Mouse (Mus musculus): ENCODE data around the gene Prok2. TPM values are rescaled to one million over a fixed set of nuclear protein-coding genes. Genes with fewer than 3 reads are reported as not detected.

The Prok2 gene
- not detected in 2 replicates for polyA plus RNA-seq (2014; fragmentation: Nextera tagmentation; extraction: Ambion mirVana)

DNA sequence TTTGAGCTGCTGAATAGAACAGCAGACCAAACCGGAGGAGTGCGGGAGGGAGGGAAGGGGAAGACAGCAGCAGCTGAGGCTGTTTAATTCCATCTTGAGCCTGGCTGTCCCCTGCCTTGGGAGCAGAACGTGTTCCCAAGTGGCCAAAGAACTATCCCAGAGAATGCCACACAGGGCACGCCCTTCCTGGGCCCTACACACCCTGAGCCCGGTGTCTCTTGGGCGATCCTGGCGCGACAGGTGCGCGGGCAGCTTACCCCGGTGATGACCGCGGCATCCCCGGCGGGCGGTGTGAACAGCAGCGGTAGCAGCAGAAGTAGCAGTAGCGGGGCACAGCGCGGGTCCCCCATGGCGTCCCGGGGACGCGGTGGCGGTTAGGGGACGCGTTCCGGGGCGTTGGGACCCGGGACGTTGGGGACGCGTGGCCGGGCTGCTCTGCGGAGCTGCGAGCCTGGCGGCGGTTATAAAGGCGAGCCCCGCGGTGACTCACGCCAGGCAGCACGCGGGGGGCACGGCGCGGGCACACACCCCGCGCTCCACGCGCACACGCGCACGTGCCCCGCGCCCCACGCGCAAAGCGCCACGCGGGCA, at the start of gene Prok2:
Gene Prok2 (minus strand): TSS at position 422 of the 591 bp plus-strand sequence.
- H3K9me3 ChIP-seq (ENCODE audit: control insufficient read depth, low read length), result no peaks in the 10 kb centered on the region
- peak within 1 kb of the TSS; percentile 29; the same call in 1 of the 2 replicates for H3K9ac ChIP-seq (ENCODE audit: low read length)
- peak within 1 kb of the TSS; percentile 41 for H3K4me3 ChIP-seq (ENCODE audit: low read depth, low read length)
- WGBS, result under 1% methylated on average over 54 of the region's 61 CpGs
- ATAC-seq (replicated peaks; ENCODE audit: low FRiP score, low TSS enrichment, low read depth) (0 out of 2 replicates have a peak, but pooled peaks have one; percentile 27), DNase-seq (ENCODE audit: low spot score) (peak; percentile 76)
- H3K27me3 ChIP-seq (replicated peaks; ENCODE audit: control insufficient read depth, insufficient read depth, low read length), result peaks cover 47% of the 10 kb centered on the region
- H3K4me1 ChIP-seq (replicated peaks; ENCODE audit: control insufficient read depth, insufficient read depth, low read length), result no peaks in the 10 kb centered on the region; the same call in 1 of the 2 replicates
- H3K27ac ChIP-seq (ENCODE audit: low read depth), result no peak within 1 kb of the TSS
- no peaks in the 10 kb centered on the region for H3K36me3 ChIP-seq (ENCODE audit: control insufficient read depth, insufficient read depth, low read length)
- H3K4me2 ChIP-seq (ENCODE audit: low read length), result peak within 1 kb of the TSS; percentile 83

DNA sequence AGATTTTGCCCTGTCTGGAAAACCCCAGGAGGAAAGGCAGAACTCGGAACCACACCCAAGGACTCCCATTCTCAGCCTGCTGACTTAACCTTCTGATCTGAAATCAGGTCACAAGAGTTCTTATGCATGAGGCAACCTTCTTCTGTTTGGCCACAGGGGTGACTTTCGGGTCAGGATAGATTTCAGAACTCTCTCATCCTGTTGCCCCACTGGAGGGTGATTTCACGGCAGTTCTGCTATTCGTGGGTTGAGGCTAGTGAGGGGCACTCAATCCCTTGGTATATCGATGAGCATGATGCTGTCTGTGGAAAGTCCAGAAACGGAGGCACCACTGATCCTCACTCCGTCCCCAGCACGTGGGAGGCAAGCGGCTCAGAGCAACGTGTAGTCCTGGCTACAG, 48.5 kb upstream of the Prok2 start:
- no peaks in the 10 kb centered on the region for H3K9me3 ChIP-seq (ENCODE audit: control insufficient read depth, low read length)
- H3K27me3 ChIP-seq (replicated peaks; ENCODE audit: control insufficient read depth, insufficient read depth, low read length), result no peaks in the 10 kb centered on the region
- H3K4me1 ChIP-seq (replicated peaks; ENCODE audit: control insufficient read depth, insufficient read depth, low read length), result no peaks in the 10 kb centered on the region
- DNase-seq (ENCODE audit: low spot score), result no peak
- ATAC-seq (replicated peaks; ENCODE audit: low FRiP score, low TSS enrichment, low read depth), result no peak
- H3K4me2 ChIP-seq (ENCODE audit: low read length), result no peak overlapping the region
- H3K36me3 ChIP-seq (ENCODE audit: control insufficient read depth, insufficient read depth, low read length), result no peaks in the 10 kb centered on the region
- WGBS, result 81% methylated on average over 10 of the region's 10 CpGs
- no peak overlapping the region for H3K27ac ChIP-seq (ENCODE audit: low read depth)
- no peak overlapping the region for H3K9ac ChIP-seq (ENCODE audit: low read length)
- no peak overlapping the region for H3K4me3 ChIP-seq (ENCODE audit: low read depth, low read length)

DNA sequence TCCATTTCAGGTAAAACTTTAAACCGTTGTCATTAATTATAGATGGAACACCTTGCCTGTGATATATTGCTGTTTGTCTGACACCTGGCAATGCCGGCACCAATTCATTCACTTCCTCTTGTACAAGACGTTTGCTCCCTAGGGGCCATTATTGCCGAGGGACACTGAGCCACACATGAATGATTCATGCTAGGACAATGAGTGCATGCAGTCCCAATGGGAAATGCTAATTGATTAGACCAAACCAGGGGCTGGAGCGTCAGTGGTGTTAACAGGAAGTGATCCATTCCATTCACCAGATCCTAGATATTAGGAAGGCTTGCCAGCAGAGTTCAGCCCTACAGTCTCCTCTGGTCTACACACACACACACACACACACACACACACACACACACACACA, 42.3 kb upstream of the Prok2 start:
- Histone ChIP-seq H3K4me3 (ENCODE audit: low read depth, low read length) (no peak overlapping the region), H3K36me3 (ENCODE audit: control insufficient read depth, insufficient read depth, low read length) (no peaks in the 10 kb centered on the region), H3K27me3 (replicated peaks; ENCODE audit: control insufficient read depth, insufficient read depth, low read length) (no peaks in the 10 kb centered on the region), H3K9ac (ENCODE audit: low read length) (no peak overlapping the region), H3K27ac (ENCODE audit: low read depth) (no peak overlapping the region), H3K4me1 (replicated peaks; ENCODE audit: control insufficient read depth, insufficient read depth, low read length) (no peaks in the 10 kb centered on the region), H3K9me3 (ENCODE audit: control insufficient read depth, low read length) (no peaks in the 10 kb centered on the region), H3K4me2 (ENCODE audit: low read length) (no peak overlapping the region)
- ATAC-seq (replicated peaks; ENCODE audit: low FRiP score, low TSS enrichment, low read depth) (no peak), DNase-seq (ENCODE audit: low spot score) (no peak)
- 40% methylated on average over 5 of the region's 5 CpGs for WGBS

DNA sequence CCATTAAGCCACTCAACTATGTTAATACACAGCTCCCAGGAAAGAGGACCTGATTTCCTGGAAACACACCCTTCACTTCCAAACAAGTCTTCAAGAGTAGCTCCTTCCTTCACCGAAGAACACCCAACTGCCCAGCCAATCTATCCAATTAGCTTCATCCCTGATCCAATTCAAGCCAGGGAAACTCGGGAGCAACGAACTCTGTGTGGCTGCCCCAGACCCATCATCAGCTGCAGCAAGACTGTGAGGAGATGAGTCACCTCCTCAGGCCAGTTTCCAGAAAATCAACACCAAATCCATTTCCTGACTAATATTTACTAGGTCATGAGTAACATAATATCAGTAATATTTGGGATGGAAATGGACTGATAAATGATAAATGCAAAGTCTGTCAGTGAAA, 38.7 kb upstream of the Prok2 start:
- WGBS, result 77% methylated on average over 3 of the region's 3 CpGs
- no peaks in the 10 kb centered on the region for H3K36me3 ChIP-seq (ENCODE audit: control insufficient read depth, insufficient read depth, low read length)
- no peaks in the 10 kb centered on the region for H3K27me3 ChIP-seq (replicated peaks; ENCODE audit: control insufficient read depth, insufficient read depth, low read length)
- ATAC-seq (replicated peaks; ENCODE audit: low FRiP score, low TSS enrichment, low read depth) (no peak), DNase-seq (ENCODE audit: low spot score) (no peak)
- H3K9ac ChIP-seq (ENCODE audit: low read length), result no peak overlapping the region
- H3K4me1 ChIP-seq (replicated peaks; ENCODE audit: control insufficient read depth, insufficient read depth, low read length), result no peaks in the 10 kb centered on the region
- no peaks in the 10 kb centered on the region for H3K9me3 ChIP-seq (ENCODE audit: control insufficient read depth, low read length)
- no peak overlapping the region for H3K4me2 ChIP-seq (ENCODE audit: low read length)
- no peak overlapping the region for H3K27ac ChIP-seq (ENCODE audit: low read depth)
- H3K4me3 ChIP-seq (ENCODE audit: low read depth, low read length), result no peak overlapping the region

DNA sequence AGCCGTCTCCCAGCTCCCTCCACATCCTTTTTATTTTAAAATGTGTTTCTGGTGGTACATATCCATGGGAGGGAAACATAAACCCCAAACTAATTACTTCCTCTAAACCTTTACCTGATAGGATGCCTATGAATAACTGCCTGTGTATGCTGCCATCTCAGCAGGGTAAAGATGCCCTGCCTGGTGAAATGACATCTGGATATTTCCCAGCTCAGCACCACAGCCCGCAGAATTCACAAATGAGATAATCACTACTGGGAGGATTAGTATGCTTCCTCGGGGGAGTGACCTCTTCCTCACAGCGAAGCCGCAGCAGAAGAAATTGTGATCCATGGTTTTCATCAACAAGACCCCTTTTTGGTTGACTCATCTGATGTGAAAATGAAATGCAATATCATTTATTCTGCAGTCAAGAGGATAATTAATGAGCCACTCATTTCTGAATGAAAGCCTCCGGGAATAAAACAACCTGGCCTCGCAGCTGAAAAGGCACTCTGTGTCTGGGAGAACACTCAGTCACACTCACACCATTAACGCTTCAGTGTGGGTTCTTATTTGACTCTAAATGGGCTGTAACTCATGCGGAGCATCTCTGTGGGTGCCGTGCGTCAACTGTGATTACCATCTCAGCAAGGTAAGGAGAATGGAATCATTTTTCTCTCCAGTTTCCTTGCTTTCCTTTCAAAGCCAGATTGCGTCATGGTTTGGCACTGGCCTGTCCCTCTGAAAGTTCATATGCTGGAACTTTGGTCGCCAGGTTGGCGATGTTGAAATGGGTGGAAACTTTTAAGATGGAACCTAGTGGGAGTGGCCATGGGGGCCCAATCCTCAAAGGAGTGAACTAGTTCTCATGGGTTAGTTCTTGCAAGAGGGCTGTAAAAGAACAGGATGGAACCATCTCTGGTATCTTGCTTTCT, 36.1 kb upstream of the Prok2 start:
- H3K9ac ChIP-seq (ENCODE audit: low read length), result no peak overlapping the region
- H3K9me3 ChIP-seq (ENCODE audit: control insufficient read depth, low read length), result no peaks in the 10 kb centered on the region
- no peak overlapping the region for H3K4me2 ChIP-seq (ENCODE audit: low read length)
- H3K27me3 ChIP-seq (replicated peaks; ENCODE audit: control insufficient read depth, insufficient read depth, low read length), result no peaks in the 10 kb centered on the region
- DNase-seq (ENCODE audit: low spot score) (no peak), ATAC-seq (replicated peaks; ENCODE audit: low FRiP score, low TSS enrichment, low read depth) (no peak)
- no peak overlapping the region for H3K4me3 ChIP-seq (ENCODE audit: low read depth, low read length)
- H3K36me3 ChIP-seq (ENCODE audit: control insufficient read depth, insufficient read depth, low read length), result no peaks in the 10 kb centered on the region
- H3K4me1 ChIP-seq (replicated peaks; ENCODE audit: control insufficient read depth, insufficient read depth, low read length), result no peaks in the 10 kb centered on the region
- H3K27ac ChIP-seq (ENCODE audit: low read depth), result no peak overlapping the region
- WGBS, result 66% methylated on average over 14 of the region's 14 CpGs

DNA sequence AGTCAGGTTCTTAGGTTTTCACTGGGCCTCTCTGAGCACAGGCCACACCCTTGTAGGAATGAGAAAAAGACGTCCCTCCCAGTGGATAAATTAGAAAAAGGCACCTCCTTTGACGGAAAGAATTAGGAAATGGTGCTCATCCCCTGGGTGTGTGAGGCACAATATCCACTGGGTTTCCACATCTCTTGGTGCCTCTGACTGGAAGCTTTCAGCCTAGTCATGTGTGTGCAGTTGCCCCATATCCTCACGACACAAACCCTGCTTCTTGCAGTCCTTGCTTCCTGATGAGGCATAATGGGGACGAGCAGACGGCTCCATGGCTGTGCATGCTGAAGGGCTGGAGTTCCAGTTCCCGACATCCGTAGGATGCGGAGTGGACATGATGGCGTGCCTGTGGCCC, 29.9 kb upstream of the Prok2 start:
- ATAC-seq (replicated peaks; ENCODE audit: low FRiP score, low TSS enrichment, low read depth), result no peak
- Histone ChIP-seq H3K27ac (ENCODE audit: low read depth) (no peak overlapping the region), H3K9ac (ENCODE audit: low read length) (no peak overlapping the region), H3K4me3 (ENCODE audit: low read depth, low read length) (no peak overlapping the region), H3K4me2 (ENCODE audit: low read length) (no peak overlapping the region), H3K9me3 (ENCODE audit: control insufficient read depth, low read length) (no peaks in the 10 kb centered on the region), H3K36me3 (ENCODE audit: control insufficient read depth, insufficient read depth, low read length) (no peaks in the 10 kb centered on the region), H3K4me1 (replicated peaks; ENCODE audit: control insufficient read depth, insufficient read depth, low read length) (no peaks in the 10 kb centered on the region), H3K27me3 (replicated peaks; ENCODE audit: control insufficient read depth, insufficient read depth, low read length) (no peaks in the 10 kb centered on the region)
- 85% methylated on average over 9 of the region's 9 CpGs for WGBS
- DNase-seq (ENCODE audit: low spot score), result no peak

DNA sequence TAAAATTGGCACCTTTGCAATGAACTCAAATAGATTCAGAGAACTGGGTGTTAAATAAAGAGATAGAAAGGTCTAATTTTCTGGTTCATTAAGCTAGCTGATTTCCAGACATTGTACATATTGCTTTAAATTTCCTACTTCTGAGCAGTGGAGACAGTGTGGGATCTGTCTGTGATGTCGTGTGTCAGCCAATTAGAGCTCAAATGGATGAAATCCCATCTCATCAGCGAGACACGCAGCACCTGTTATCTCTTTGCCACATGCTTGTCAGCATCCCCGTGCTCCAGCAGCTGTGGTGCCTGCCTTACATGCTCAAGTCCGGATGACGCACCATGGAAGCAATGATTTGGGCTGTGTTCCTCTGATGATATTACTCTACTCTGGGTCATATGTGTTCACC, 25.1 kb upstream of the Prok2 start:
- no peak for DNase-seq (ENCODE audit: low spot score)
- no peak overlapping the region for H3K27ac ChIP-seq (ENCODE audit: low read depth)
- H3K4me2 ChIP-seq (ENCODE audit: low read length), result no peak overlapping the region
- 77% methylated on average over 6 of the region's 6 CpGs for WGBS
- no peaks in the 10 kb centered on the region for H3K36me3 ChIP-seq (ENCODE audit: control insufficient read depth, insufficient read depth, low read length)
- H3K4me3 ChIP-seq (ENCODE audit: low read depth, low read length), result no peak overlapping the region
- no peak for ATAC-seq (replicated peaks; ENCODE audit: low FRiP score, low TSS enrichment, low read depth)
- H3K9ac ChIP-seq (ENCODE audit: low read length), result no peak overlapping the region
- H3K9me3 ChIP-seq (ENCODE audit: control insufficient read depth, low read length), result no peaks in the 10 kb centered on the region
- H3K4me1 ChIP-seq (replicated peaks; ENCODE audit: control insufficient read depth, insufficient read depth, low read length), result no peaks in the 10 kb centered on the region
- no peaks in the 10 kb centered on the region for H3K27me3 ChIP-seq (replicated peaks; ENCODE audit: control insufficient read depth, insufficient read depth, low read length)

DNA sequence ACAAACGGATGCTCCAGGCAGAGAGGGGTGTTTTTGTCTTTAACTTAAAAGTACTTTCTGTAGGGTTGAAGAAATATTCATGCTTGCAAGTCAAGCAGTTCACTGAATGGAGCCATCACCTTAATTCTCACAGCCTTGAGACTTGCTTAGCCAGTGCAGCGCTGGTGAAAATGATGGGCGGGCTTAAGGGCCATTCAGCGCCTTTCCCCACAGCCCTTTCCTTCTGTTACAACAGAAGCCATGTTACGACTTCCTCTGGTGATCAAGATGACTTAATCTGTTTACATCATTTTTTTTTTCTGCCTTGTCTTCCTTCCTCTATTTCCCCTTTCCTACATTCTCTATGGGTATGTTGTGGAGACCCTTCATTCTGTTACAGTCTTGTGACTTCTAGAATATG, 20.1 kb upstream of the Prok2 start:
- Histone ChIP-seq H3K9me3 (ENCODE audit: control insufficient read depth, low read length) (no peaks in the 10 kb centered on the region), H3K4me1 (replicated peaks; ENCODE audit: control insufficient read depth, insufficient read depth, low read length) (no peaks in the 10 kb centered on the region), H3K9ac (ENCODE audit: low read length) (no peak overlapping the region), H3K4me2 (ENCODE audit: low read length) (no peak overlapping the region), H3K27me3 (replicated peaks; ENCODE audit: control insufficient read depth, insufficient read depth, low read length) (no peaks in the 10 kb centered on the region), H3K27ac (ENCODE audit: low read depth) (no peak overlapping the region), H3K4me3 (ENCODE audit: low read depth, low read length) (no peak overlapping the region), H3K36me3 (ENCODE audit: control insufficient read depth, insufficient read depth, low read length) (no peaks in the 10 kb centered on the region)
- WGBS, result 72% methylated on average over 5 of the region's 5 CpGs
- ATAC-seq (replicated peaks; ENCODE audit: low FRiP score, low TSS enrichment, low read depth), result no peak
- DNase-seq (ENCODE audit: low spot score), result no peak

Measured in intestine, embryonic 14.5 days (tissue).